Mouse (Mus musculus) erythroblast, embryonic 14.5 days (primary cell): Measurements from ENCODE around the gene Dlgap1. TPM values are rescaled to one million over a fixed set of nuclear protein-coding genes. Genes with fewer than 3 reads are reported as not detected.

Experiments used
- H3K27me3 ChIP-seq: 2 replicates; pipeline ENCODE4 v1.6.1; 2012; ENCODE audit warnings: inconsistent platforms; ENCODE audit not compliant: control insufficient read depth
- H3K36me3 ChIP-seq: 2 replicates; pipeline ENCODE4 v1.6.1; 2012; ENCODE audit warnings: mild to moderate bottlenecking, inconsistent platforms; ENCODE audit not compliant: control insufficient read depth
- H3K4me1 ChIP-seq: 2 replicates; pipeline ENCODE4 v1.6.1; 2012; ENCODE audit warnings: inconsistent platforms; ENCODE audit not compliant: control insufficient read depth
- H3K4me3 ChIP-seq: replicated peaks from 2 replicates; pipeline ENCODE3; 2012; ENCODE audit warnings: moderate library complexity, mild to moderate bottlenecking, inconsistent platforms
- H3K9me3 ChIP-seq: 2 replicates; pipeline ENCODE4 v1.6.1; 2012; ENCODE audit warnings: low read length, inconsistent platforms, mixed read lengths; ENCODE audit not compliant: control insufficient read depth
- GATA1 ChIP-seq: IDR thresholded peaks from 2 replicates; pipeline ENCODE4 v1.6.1; 2012; ENCODE audit warnings: low read length, inconsistent platforms, mixed read lengths
- TAL1 ChIP-seq: IDR thresholded peaks from 3 replicates; pipeline ENCODE4 v1.6.1; 2012; ENCODE audit warnings: low read length, inconsistent platforms, mixed read lengths
- polyA plus RNA-seq: library from polyadenylated mRNA; stranded (reverse); fragments of >175 nt; gene quantifications from 2 replicates; pipeline ENCODE4 v1.2.3, GENCODE M21; 2012

Gene Dlgap1
- polyA plus RNA-seq, 1 experiment = not detected

DNA sequence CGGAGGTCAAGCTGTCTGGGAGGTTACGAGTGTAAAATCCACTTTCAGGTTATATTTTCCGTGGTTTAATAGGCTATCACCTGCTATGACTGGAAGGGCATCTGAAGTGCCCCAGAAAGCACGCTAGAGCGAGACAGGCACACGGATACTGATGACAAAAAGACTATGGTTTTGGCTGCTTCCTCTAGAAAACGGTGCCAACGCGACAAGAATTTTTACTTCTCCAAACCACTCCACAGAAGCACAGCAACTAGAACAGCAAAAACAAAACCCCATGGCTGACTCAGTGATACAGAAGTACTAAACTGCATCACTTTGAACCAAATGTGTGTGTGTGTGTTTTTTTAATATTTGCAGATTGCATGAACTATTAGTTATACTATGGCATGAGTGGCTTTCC, 459.0 kb downstream of the Dlgap1 start:
- no peaks in the 10 kb centered on the region for H3K4me1 ChIP-seq
- no peaks in the 10 kb centered on the region for H3K36me3 ChIP-seq
- no peaks in the 10 kb centered on the region; the same call in 1 of the 2 replicates for H3K9me3 ChIP-seq
- no peak overlapping the region for H3K4me3 ChIP-seq
- no peaks in the 10 kb centered on the region for H3K27me3 ChIP-seq
- TF ChIP-seq GATA1 (no peak), TAL1 (no peak)

DNA sequence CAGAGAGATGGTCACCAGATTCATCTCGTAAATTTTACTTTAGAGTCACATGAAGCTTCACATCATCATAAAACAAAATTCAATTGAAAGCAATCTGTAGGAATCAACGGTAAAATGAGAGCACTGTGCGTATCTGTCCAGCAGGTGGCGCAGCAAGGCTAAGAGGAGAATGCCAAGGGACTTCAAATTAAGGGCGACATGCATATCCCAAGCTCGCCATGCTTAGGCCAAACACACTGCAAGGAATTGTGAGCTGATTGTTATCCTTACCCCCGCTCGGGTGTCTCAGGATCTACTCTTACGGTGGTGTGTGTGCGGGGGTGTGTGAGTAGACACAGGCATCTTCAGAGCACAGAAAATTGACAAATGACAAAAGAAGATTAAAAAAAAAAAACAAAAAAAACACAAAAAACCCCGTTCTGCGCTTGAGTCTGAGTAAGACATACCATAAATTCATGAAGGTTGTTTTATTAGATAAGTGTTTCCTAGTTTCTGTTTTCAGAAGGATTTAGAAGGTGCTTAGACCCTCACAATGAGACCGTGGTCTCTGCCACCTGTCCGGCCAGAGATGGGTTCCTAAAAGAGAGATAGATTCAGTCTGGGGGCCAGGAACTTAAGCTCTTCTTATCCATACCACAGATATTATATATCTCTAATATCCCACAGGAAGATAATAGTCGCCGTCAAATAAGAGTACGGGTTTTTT, 461.0 kb downstream of the Dlgap1 start:
- H3K4me1 ChIP-seq = no peaks in the 10 kb centered on the region
- H3K27me3 ChIP-seq = no peaks in the 10 kb centered on the region
- TF ChIP-seq TAL1 (no peak), GATA1 (no peak)
- peaks cover 3% of the 10 kb centered on the region; the same call in 1 of the 2 replicates for H3K9me3 ChIP-seq
- H3K36me3 ChIP-seq = no peaks in the 10 kb centered on the region
- H3K4me3 ChIP-seq = no peak overlapping the region

GRCm38 (mm10) chr17:70430452-70430787, 461.5 kb downstream of the Dlgap1 start:
- no peaks in the 10 kb centered on the region for H3K27me3 ChIP-seq
- H3K4me1 ChIP-seq = no peaks in the 10 kb centered on the region
- no peak for TF ChIP-seq GATA1
- no peak for TF ChIP-seq TAL1
- no peaks in the 10 kb centered on the region for H3K36me3 ChIP-seq
- H3K4me3 ChIP-seq = no peak overlapping the region
- H3K9me3 ChIP-seq = peaks cover 3% of the 10 kb centered on the region

GRCm38 (mm10) chr17:70432834-70433233, 464.0 kb downstream of the Dlgap1 start:
- H3K36me3 ChIP-seq = no peaks in the 10 kb centered on the region
- TF ChIP-seq GATA1 = no peak
- no peak for TF ChIP-seq TAL1
- H3K9me3 ChIP-seq = peaks cover 8% of the 10 kb centered on the region

DNA sequence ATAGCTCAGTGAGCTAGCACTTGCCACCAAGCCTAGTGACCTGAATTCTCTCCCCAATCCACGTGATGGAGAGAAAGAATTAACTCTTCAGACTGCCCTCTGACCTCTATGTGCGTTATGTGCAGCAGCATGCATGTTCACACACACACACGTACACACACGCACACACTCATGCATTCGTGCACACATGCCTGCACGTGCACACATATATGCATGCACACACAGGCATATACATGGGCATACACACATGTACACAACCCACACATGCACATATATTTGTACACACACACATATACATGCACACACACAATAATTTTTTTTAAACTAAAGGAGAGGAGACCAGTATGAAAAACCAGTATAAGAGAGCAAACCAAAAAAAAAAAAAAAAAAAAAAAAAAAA, 465.7 kb downstream of the Dlgap1 start:
- Histone ChIP-seq H3K9me3 (peaks cover 10% of the 10 kb centered on the region), H3K4me3 (no peak overlapping the region), H3K27me3 (no peaks in the 10 kb centered on the region), H3K36me3 (no peaks in the 10 kb centered on the region), H3K4me1 (no peaks in the 10 kb centered on the region)
- TF ChIP-seq TAL1 (no peak), GATA1 (no peak)

More at GRCm38 (mm10) chr17:70432834-70433233, 464.0 kb downstream of the Dlgap1 start:
- Histone ChIP-seq H3K27me3 (no peaks in the 10 kb centered on the region), H3K4me3 (no peak overlapping the region), H3K4me1 (no peaks in the 10 kb centered on the region)

GRCm38 (mm10) chr17:70435612-70436011, 466.7 kb downstream of the Dlgap1 start:
- no peak for TF ChIP-seq TAL1
- Histone ChIP-seq H3K36me3 (no peaks in the 10 kb centered on the region), H3K9me3 (peaks cover 10% of the 10 kb centered on the region), H3K4me1 (no peaks in the 10 kb centered on the region), H3K27me3 (no peaks in the 10 kb centered on the region), H3K4me3 (no peak overlapping the region)

DNA sequence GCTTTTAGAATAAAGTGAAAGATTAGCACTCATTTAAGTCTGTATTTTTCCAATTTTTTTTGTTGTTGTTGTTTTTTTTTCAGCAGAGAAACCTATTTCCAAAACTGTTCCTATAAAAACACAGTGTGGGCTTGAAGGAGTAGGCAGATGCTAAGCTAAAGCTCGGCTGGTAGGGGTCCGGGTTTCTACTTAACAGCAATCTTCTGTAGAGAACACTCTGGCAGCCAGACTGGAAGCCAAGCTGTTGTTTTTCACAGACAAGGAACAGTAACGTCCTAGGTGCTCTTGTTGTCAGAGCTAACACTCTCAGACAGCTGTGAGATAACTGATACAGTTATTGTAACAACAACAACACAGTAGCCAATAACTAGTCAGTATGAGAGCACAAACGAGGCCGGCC, 468.4 kb downstream of the Dlgap1 start:
- no peaks in the 10 kb centered on the region for H3K36me3 ChIP-seq
- TF ChIP-seq TAL1 (no peak), GATA1 (no peak)
- H3K27me3 ChIP-seq = no peaks in the 10 kb centered on the region
- H3K4me1 ChIP-seq = no peaks in the 10 kb centered on the region
- H3K9me3 ChIP-seq = peaks cover 10% of the 10 kb centered on the region
- no peak overlapping the region for H3K4me3 ChIP-seq

GRCm38 (mm10) chr17:70442976-70443375, 474.1 kb downstream of the Dlgap1 start:
- TF ChIP-seq GATA1 = no peak
- TF ChIP-seq TAL1 = no peak
- Histone ChIP-seq H3K27me3 (no peaks in the 10 kb centered on the region), H3K4me1 (no peaks in the 10 kb centered on the region), H3K4me3 (no peak overlapping the region), H3K36me3 (no peaks in the 10 kb centered on the region), H3K9me3 (peaks cover 12% of the 10 kb centered on the region)

- Histone ChIP-seq H3K4me1 (no peaks in the 10 kb centered on the region), H3K4me3 (no peak overlapping the region), H3K36me3 (no peaks in the 10 kb centered on the region), H3K9me3 (peaks cover 15% of the 10 kb centered on the region), H3K27me3 (no peaks in the 10 kb centered on the region)
- TF ChIP-seq GATA1 (no peak), TAL1 (no peak)
Observed at GRCm38 (mm10) chr17:70446451-70446850, 477.6 kb downstream of the Dlgap1 start.

- Histone ChIP-seq H3K9me3 (no peaks in the 10 kb centered on the region), H3K36me3 (no peaks in the 10 kb centered on the region), H3K27me3 (no peaks in the 10 kb centered on the region), H3K4me1 (no peaks in the 10 kb centered on the region), H3K4me3 (no peak overlapping the region)
- TF ChIP-seq TAL1 (no peak), GATA1 (no peak)
Observed at GRCm38 (mm10) chr17:70455036-70455435, 486.2 kb downstream of the Dlgap1 start.
